Mouse (Mus musculus) ES-E14 (cell line): ENCODE results near the gene Frg2f1.

Experiments used
- CHD2 ChIP-seq: IDR thresholded peaks from 2 replicates; pipeline ENCODE4 v1.6.1; 2014; ENCODE audit warnings: mild to moderate bottlenecking, low read depth, low read length, inconsistent platforms
- MAFK ChIP-seq: IDR thresholded peaks from 2 replicates; pipeline ENCODE4 v1.6.1; 2014; ENCODE audit warnings: mild to moderate bottlenecking, low read depth, low read length, inconsistent platforms; ENCODE audit not compliant: insufficient read depth
- ZNF384 ChIP-seq: IDR thresholded peaks from 2 replicates; pipeline ENCODE4 v1.6.1; 2012; ENCODE audit warnings: low read depth, low read length, inconsistent platforms

- TF ChIP-seq MAFK: no peak
- TF ChIP-seq CHD2: no peak
- TF ChIP-seq ZNF384: peak; percentile 78
Measured at GRCm38 (mm10) chr4:119539836-119540532, 655 bp upstream of the Frg2f1 start.
